Mouse (Mus musculus): ENCODE data around the gene Mast3. TPM values are rescaled to one million over a fixed set of nuclear protein-coding genes. Genes with fewer than 3 reads are reported as not detected.

Gene Mast3
- polyA plus RNA-seq, 1 experiment from 2014 or later, result 15.9 TPM

DNA sequence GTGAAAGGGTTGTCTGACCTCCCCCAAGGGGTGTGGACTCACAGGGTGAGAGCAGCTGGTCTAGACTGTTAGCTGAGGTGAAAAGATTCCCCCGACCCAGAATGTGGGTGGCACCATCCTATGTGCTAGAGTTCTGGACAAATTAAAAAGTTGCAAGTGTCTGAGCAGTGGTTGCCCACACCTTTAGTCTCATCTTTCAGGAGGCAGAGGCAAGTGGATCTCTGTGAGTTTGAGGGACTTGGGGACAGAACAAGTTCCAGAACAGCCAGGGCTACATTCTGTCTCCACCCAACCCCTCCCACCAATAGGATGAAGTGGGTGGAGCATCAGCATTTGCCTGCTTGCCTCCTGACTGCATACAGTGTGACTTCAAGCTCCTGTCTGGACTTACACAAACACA, 42.7 kb downstream of the Mast3 start:
- Histone ChIP-seq H3K36me3 (peaks cover 13% of the 10 kb centered on the region), H3K27ac (no peak overlapping the region), H3K27me3 (replicated peaks) (no peaks in the 10 kb centered on the region), H3K4me2 (replicated peaks) (no peak overlapping the region), H3K4me1 (peaks cover 47% of the 10 kb centered on the region), H3K9me3 (no peaks in the 10 kb centered on the region), H3K4me3 (no peak overlapping the region), H3K9ac (no peak overlapping the region)
- no peak for ATAC-seq (ENCODE audit: low FRiP score, low read depth)
- 76% methylated on average over 1 of the region's 1 CpGs for WGBS

DNA sequence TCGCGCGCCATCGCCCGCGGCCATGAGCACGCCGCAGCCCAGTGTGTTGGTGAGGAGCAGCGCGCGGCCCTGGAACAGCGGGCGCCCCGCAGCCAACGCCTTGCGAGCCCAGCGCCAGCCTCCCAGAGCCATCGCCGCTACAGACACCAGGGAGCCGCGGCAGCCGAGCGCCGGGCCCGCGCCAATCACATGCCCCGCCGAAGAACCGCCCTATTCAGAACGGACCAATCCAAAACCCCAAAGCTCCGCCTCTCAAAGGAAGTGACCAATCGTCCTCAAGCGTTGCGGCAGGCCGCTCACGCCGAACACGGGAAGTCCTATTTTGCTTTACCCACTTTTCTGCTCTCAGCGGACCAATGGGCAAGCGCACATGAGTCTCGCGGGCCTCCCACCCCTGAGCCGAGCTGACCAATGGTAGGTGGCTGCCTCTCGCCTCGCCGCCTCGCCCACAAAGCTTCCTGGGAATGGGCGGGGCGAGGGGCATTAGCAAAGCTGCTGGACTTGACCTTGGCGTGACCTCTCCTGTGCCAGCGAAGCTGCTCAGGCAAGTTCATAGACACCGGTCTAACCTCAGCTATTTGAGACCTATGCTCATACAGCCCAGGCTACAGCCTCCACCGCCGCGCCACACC, 44.0 kb downstream of the Mast3 start, which contains the start of gene Mpv17l2:
Gene Mpv17l2, minus strand, starts transcription at position 172 of the 632 bp plus-strand sequence.
- no peaks in the 10 kb centered on the region for H3K27me3 ChIP-seq (replicated peaks)
- peak within 1 kb of the TSS; percentile 98 for H3K4me2 ChIP-seq (replicated peaks)
- H3K27ac ChIP-seq, result peak within 1 kb of the TSS; percentile 72
- H3K9ac ChIP-seq, result peak within 1 kb of the TSS; percentile 80
- no peaks in the 10 kb centered on the region for H3K9me3 ChIP-seq
- WGBS, result under 1% methylated on average over 55 of the region's 55 CpGs
- peaks cover 24% of the 10 kb centered on the region for H3K36me3 ChIP-seq
- peak within 1 kb of the TSS; percentile 70 for H3K4me3 ChIP-seq
- ATAC-seq (ENCODE audit: low FRiP score, low read depth), result peak; percentile 95
- peaks cover 41% of the 10 kb centered on the region for H3K4me1 ChIP-seq

DNA sequence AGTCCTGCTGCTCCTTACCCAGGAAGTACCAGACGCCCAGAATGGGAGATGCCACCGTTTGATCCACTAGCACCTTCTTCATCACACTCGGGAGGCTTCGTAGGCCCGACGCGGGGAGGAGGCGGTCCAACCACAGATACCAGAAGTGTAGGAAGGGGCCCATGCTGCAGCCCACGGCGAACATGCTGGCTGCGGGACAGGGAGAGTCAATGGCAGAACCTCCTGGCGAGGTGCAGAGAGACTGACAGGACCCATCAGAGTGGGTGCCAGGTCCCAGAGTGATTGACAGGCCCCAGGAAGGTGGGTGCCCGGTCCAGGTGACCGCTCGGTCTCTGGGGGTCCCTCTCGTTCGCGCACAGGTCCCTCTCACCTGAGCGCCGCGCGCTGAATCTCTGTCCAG, 44.5 kb downstream of the Mast3 start:
- H3K9me3 ChIP-seq, result no peaks in the 10 kb centered on the region
- H3K27me3 ChIP-seq (replicated peaks), result no peaks in the 10 kb centered on the region
- ATAC-seq (ENCODE audit: low FRiP score, low read depth), result peak; percentile 33
- H3K27ac ChIP-seq, result peak overlapping the region; percentile 72
- peaks cover 43% of the 10 kb centered on the region for H3K4me1 ChIP-seq
- peak overlapping the region; percentile 80 for H3K9ac ChIP-seq
- peak overlapping the region; percentile 98 for H3K4me2 ChIP-seq (replicated peaks)
- H3K36me3 ChIP-seq, result peaks cover 25% of the 10 kb centered on the region
- WGBS, result 2% methylated on average over 22 of the region's 22 CpGs
- peak overlapping the region; percentile 70 for H3K4me3 ChIP-seq

DNA sequence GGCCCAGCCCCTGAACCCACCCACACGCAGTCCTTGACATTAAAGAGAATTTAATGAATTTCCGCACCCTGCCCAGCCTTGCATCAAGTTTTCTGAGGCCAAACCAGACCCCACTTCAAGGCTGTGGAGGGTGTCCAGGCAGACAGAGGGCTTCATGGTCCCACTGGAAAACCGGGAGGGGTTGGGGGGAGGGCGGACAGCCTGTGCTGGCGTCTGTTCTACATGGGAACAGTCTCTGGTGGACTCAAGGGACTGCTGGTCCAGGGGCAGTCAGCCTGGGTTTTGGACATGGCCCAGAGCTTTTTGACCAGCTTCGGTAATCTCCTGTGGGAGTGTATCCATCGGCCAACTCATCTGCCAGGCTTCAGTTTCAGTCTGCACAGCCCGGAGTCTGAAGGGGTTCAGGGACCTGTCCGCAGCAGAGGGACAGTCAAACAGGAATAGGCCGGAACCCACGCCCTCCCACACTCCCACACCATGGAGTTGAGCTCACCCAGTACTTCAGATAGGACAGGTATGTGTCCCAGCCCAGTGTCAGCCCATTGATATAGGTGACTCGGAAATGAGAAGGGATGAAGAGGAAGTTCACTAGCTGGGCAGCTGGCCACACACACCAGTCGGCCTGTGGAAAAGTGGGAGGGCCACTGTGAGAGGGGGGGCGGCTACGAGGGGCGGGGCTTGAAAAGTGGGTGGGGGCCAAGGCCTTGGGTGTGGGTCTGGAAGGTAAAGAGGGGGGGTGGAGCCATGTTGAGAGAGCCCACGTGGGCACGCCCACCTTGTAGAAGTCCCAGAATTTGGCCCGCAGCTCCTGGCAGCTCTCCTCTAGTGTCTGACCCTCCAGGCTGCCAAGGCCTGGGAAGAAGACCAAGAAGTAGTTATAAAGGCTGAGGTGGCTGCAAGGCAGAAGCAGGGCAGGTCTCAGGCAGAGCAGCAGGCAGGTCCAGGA, 46.0 kb downstream of the Mast3 start:
- no peak for ATAC-seq (ENCODE audit: low FRiP score, low read depth)
- peaks cover 25% of the 10 kb centered on the region for H3K36me3 ChIP-seq
- no peaks in the 10 kb centered on the region for H3K27me3 ChIP-seq (replicated peaks)
- H3K4me2 ChIP-seq (replicated peaks), result peak overlapping the region; percentile 98
- WGBS, result 72% methylated on average over 19 of the region's 19 CpGs
- peaks cover 49% of the 10 kb centered on the region for H3K4me1 ChIP-seq
- no peaks in the 10 kb centered on the region for H3K9me3 ChIP-seq
- H3K27ac ChIP-seq, result no peak overlapping the region
- H3K9ac ChIP-seq, result no peak overlapping the region
- H3K4me3 ChIP-seq, result no peak overlapping the region

- WGBS, result 78% methylated on average over 7 of the region's 7 CpGs
- Histone ChIP-seq H3K4me1 (peaks cover 51% of the 10 kb centered on the region), H3K36me3 (peaks cover 25% of the 10 kb centered on the region), H3K9me3 (no peaks in the 10 kb centered on the region), H3K9ac (no peak overlapping the region), H3K27me3 (replicated peaks) (no peaks in the 10 kb centered on the region), H3K4me2 (replicated peaks) (no peak overlapping the region), H3K27ac (no peak overlapping the region), H3K4me3 (no peak overlapping the region)
- no peak for ATAC-seq (ENCODE audit: low FRiP score, low read depth)
Observed at GRCm38 (mm10) chr8:70758308-70758615, 46.6 kb downstream of the Mast3 start.

DNA sequence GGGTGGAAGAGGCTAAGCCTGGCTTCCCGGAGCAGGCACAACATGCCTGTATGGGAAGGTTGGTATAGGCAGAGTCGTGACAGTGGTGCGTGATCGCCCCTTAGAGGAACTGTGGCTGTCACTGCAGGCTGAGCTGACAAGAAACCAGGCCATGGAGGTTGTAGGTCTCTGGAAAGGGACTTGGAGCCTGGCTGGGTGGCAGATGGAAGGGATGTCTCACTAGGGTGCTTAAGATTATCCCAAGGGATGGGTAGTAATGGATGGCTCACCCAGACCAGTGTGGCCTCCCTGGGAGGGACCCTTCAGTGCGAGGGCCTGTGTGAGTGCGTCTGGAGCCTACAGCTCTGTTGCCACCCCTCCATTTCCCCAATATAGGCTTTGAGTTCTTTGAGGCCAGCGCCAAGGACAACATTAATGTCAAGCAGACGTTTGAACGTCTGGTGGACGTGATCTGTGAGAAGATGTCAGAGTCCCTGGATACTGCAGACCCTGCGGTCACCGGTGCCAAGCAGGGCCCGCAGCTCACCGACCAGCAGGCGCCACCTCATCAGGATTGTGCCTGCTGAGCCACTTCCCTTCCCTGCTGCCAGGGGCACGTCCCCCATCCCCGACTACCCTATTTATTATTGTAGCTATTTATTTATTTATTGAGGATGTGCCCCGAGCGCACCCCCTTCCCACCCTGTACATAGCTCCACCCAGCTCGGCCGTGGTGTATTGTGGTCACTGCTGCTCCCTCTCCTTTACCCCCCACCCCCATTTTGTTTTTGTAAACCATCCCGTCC, 47.1 kb downstream of the Mast3 start:
- no peak overlapping the region for H3K27ac ChIP-seq
- no peak overlapping the region for H3K4me3 ChIP-seq
- H3K4me1 ChIP-seq, result peaks cover 53% of the 10 kb centered on the region
- no peak overlapping the region for H3K4me2 ChIP-seq (replicated peaks)
- H3K9ac ChIP-seq, result no peak overlapping the region
- no peaks in the 10 kb centered on the region for H3K9me3 ChIP-seq
- no peak for ATAC-seq (ENCODE audit: low FRiP score, low read depth)
- 65% methylated on average over 22 of the region's 22 CpGs for WGBS
- no peaks in the 10 kb centered on the region for H3K27me3 ChIP-seq (replicated peaks)
- H3K36me3 ChIP-seq, result peaks cover 25% of the 10 kb centered on the region

DNA sequence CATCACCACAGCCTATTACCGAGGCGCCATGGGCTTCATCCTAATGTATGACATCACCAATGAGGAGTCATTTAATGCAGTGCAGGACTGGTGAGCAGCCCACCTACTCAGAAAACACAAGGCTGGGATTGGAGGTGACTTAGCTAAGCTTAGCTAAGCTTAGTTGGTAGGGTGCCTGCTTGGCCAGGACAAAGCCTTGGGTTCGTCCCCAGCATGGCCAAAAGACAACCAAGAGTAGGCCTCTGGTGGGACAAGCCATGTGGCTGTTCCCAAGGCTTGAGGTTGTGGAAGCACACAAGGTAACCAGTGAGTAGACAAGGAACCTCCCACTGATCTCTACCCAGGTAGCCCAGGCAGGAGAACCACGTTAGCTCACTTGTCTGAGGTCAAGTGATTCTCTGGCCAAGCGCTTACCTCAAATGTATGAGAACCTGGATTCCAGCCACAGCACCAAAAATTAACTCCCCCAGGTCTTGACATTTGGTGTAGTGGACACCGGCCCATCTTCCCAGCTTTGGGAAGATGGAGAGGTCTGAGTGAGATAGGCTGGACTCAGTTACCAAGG, 48.3 kb downstream of the Mast3 start:
- WGBS, result 92% methylated on average over 6 of the region's 6 CpGs

DNA sequence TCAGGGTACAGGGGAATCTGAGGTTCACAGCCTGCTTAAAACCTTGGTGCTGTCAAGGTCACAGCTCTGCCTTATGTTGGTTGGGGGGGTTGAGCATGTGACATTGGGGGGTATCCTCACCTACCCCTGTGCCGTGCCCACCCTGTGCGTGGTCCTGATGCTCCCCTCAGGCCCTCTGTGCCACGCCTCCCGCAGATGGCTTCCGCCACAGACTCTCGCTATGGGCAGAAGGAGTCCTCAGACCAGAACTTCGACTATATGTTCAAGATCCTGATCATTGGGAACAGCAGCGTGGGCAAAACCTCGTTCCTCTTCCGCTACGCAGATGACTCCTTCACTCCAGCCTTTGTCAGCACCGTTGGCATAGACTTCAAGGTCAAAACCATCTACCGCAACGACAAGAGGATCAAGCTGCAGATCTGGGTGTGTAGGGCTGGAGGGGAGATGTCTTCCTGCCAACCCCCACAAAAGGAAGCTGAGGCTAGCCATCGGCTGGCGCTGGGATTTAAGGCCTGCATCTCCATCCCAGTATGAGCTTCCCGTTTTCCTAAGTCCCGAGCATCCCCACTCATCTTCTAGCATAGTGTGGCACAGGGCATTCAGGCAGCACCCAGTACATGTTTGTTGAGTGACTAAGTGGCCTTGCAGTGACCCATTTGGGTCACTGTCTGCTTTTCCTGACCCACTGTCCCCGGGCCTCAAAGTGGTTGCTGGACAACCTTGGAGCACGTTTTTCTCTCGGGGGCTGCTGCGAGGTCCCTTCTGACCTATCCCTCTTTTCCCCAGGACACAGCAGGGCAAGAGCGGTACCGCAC, 49.0 kb downstream of the Mast3 start:
- 84% methylated on average over 24 of the region's 24 CpGs for WGBS
- Histone ChIP-seq H3K4me3 (peak overlapping the region; percentile 71), H3K9ac (peak overlapping the region; percentile 86), H3K4me2 (replicated peaks) (peak overlapping the region; percentile 95), H3K9me3 (no peaks in the 10 kb centered on the region), H3K27ac (no peak overlapping the region), H3K36me3 (peaks cover 25% of the 10 kb centered on the region), H3K4me1 (peaks cover 50% of the 10 kb centered on the region), H3K27me3 (replicated peaks) (no peaks in the 10 kb centered on the region)
- ATAC-seq (ENCODE audit: low FRiP score, low read depth), result no peak

More for the DNA sequence above, 48.3 kb downstream of the Mast3 start:
- peaks cover 53% of the 10 kb centered on the region for H3K4me1 ChIP-seq
- no peak overlapping the region; the same call in 1 of the 2 replicates for H3K4me2 ChIP-seq (replicated peaks)
- H3K36me3 ChIP-seq, result peaks cover 25% of the 10 kb centered on the region
- H3K4me3 ChIP-seq, result no peak overlapping the region
- H3K27me3 ChIP-seq (replicated peaks), result no peaks in the 10 kb centered on the region
- no peaks in the 10 kb centered on the region for H3K9me3 ChIP-seq
- H3K27ac ChIP-seq, result no peak overlapping the region
- no peak overlapping the region for H3K9ac ChIP-seq
- ATAC-seq (ENCODE audit: low FRiP score, low read depth), result no peak

GRCm38 (mm10) chr8:70754871-70755660, 49.8 kb downstream of the Mast3 start:
- Histone ChIP-seq H3K4me2 (replicated peaks) (peak overlapping the region; percentile 95), H3K27me3 (replicated peaks) (no peaks in the 10 kb centered on the region), H3K27ac (peak overlapping the region; percentile 75), H3K4me3 (peak overlapping the region; percentile 71), H3K4me1 (peaks cover 46% of the 10 kb centered on the region), H3K9me3 (no peaks in the 10 kb centered on the region), H3K36me3 (peaks cover 25% of the 10 kb centered on the region), H3K9ac (peak overlapping the region; percentile 86)
- 16% methylated on average over 50 of the region's 50 CpGs for WGBS
- peak; percentile 49 for ATAC-seq (ENCODE audit: low FRiP score, low read depth)

GRCm38 (mm10) chr8:70754043-70754870, 50.6 kb downstream of the Mast3 start, which contains the start of gene Rab3a:
Gene Rab3a (plus strand): TSS chr8:70754679.
- Histone ChIP-seq H3K9me3 (no peaks in the 10 kb centered on the region), H3K4me1 (peaks cover 38% of the 10 kb centered on the region), H3K27me3 (replicated peaks) (0 out of 2 replicates have a peak, but pooled peaks cover under 1% of the 10 kb centered on the region), H3K4me2 (replicated peaks) (peak within 1 kb of the TSS; percentile 95), H3K9ac (peak within 1 kb of the TSS; percentile 86), H3K4me3 (peak within 1 kb of the TSS; percentile 71), H3K36me3 (peaks cover 25% of the 10 kb centered on the region), H3K27ac (peak within 1 kb of the TSS; percentile 75)
- 8% methylated on average over 37 of the region's 37 CpGs for WGBS
- ATAC-seq (ENCODE audit: low FRiP score, low read depth), result peak; percentile 98

All from neural tube, embryonic 12.5 days (tissue).